Mouse (Mus musculus) Patski (cell line): Measurements from ENCODE around the gene Gorab. TPM values are rescaled to one million over a fixed set of nuclear protein-coding genes. Genes with fewer than 3 reads are reported as not detected.

Experiments
- ATAC-seq: fragments of 100-300 bp; one replicate; pipeline ENCODE4 v1.8.0; 2021
- CTCF ChIA-PET: fragments of 350-600 bp; sonication (Branson Sonifier 250); formaldehyde crosslinking; loops from one replicate; lab custom pipeline; 2022; ENCODE audit warnings: inconsistent platforms; lab: Charles Lee
- POLR2A ChIA-PET: fragments of 350-600 bp; sonication (Branson Sonifier 250); formaldehyde crosslinking; loops from one replicate; lab custom pipeline; 2022; ENCODE audit warnings: antibody characterized with exemption, inconsistent platforms; lab: Charles Lee
- DNase-seq: peaks from one replicate; pipeline ENCODE4 v3.0.0-alpha.2; 2011; ENCODE audit warnings: low read depth, low spot score
- H3K27me3 ChIP-seq: fragments of 371-371 bp; one replicate; pipeline ENCODE4 v1.5.1; 2021
- CTCF ChIP-seq: fragments of 100-300 bp; IDR thresholded peaks from one replicate; pipeline ENCODE4 v1.5.1; 2021
- in situ Hi-C: fragments of 300-500 bp; cut with MboI; formaldehyde crosslinking; loops from 3 replicates; pipeline ENCODE4 v1.11.1; 2018; ENCODE audit warnings: low pct_unique_long_range_greater_than_20kb, mixed read lengths
- polyA plus RNA-seq: library from polyadenylated mRNA; unstranded; gene quantifications from one replicate; pipeline ENCODE4 v1.2.3, GENCODE M21; 2021

Gorab gene
- polyA plus RNA-seq, 1 experiment from 2014 or later: 22.4 TPM

- ATAC-seq: no peak
- CTCF ChIA-PET: no interaction called here
Measured at GRCm38 (mm10) chr1:163382048-163382719, 21.3 kb downstream of the Gorab start.

GRCm38 (mm10) chr1:163380591-163380990 lies 22.9 kb downstream of the Gorab start:
- in situ Hi-C loops: no loop called here
- no peak for ATAC-seq
- H3K27me3 ChIP-seq: no peaks in the 10 kb centered on the region
- POLR2A ChIA-PET: no interaction called here
- no peak for TF ChIP-seq CTCF
- CTCF ChIA-PET: interaction anchor here (1.0 kb wide), 1 partner anchor 58 kb away, joined by 3 read pairs; no protein-coding TSS in a partner anchor
- no peak for DNase-seq

More at GRCm38 (mm10) chr1:163382048-163382719, 21.3 kb downstream of the Gorab start:
- TF ChIP-seq CTCF: no peak
- no peaks in the 10 kb centered on the region for H3K27me3 ChIP-seq
- no peak for DNase-seq
- POLR2A ChIA-PET: no interaction called here
- in situ Hi-C loops: no loop called here

DNA sequence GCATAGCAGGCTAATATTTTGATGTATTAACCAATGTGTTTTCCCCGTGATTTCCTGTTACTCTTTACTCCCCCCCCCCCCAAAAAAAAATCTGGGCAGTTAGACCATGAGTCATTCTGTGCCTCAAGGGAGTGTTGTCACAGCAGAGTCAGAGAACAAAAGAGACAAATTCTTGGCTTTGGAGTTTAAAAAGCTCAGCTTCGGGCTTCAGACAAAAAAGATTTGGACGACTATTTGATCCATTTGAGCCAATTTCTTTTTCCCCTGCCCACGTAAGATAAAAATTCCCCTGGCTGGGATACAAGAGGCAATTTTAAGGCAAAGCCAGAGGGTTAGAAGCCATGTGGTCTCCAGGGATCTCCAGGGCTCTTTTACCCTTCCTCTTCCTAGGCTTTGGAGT lies 23.4 kb downstream of the Gorab start:
- POLR2A ChIA-PET: interaction anchor here (0.8 kb wide), 1 partner anchor 12 kb away, joined by 3 read pairs; no protein-coding TSS in a partner anchor
- TF ChIP-seq CTCF: no peak
- in situ Hi-C loops: no loop called here
- ATAC-seq: no peak
- no peaks in the 10 kb centered on the region for H3K27me3 ChIP-seq
- CTCF ChIA-PET: interaction anchor here (1.0 kb wide), 1 partner anchor 58 kb away, joined by 3 read pairs; no protein-coding TSS in a partner anchor
- peak; percentile 46 for DNase-seq

DNA sequence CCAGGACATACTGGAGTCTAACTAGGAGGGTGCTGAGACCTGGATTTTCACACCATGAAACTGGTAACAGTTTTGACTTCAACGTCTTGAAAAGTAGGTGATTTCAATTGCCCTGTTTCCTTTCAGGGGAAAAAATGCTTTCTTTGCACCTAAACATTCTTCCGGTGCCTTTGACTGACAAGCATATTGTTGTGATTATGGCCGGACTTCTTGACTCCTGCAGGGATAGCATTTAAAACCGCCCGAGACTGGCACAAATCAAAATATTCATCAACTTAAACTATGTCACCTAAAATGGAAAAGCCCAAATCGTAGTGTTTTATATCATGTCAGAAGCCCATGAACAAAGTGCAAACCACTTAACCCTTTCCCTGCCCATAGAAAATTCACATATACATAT lies 25.5 kb downstream of the Gorab start:
- ChIA-PET POLR2A (no interaction called here), CTCF (no interaction called here)
- no peaks in the 10 kb centered on the region for H3K27me3 ChIP-seq
- in situ Hi-C loops: no loop called here
- no peak for TF ChIP-seq CTCF
- ATAC-seq (no peak), DNase-seq (no peak)

DNA sequence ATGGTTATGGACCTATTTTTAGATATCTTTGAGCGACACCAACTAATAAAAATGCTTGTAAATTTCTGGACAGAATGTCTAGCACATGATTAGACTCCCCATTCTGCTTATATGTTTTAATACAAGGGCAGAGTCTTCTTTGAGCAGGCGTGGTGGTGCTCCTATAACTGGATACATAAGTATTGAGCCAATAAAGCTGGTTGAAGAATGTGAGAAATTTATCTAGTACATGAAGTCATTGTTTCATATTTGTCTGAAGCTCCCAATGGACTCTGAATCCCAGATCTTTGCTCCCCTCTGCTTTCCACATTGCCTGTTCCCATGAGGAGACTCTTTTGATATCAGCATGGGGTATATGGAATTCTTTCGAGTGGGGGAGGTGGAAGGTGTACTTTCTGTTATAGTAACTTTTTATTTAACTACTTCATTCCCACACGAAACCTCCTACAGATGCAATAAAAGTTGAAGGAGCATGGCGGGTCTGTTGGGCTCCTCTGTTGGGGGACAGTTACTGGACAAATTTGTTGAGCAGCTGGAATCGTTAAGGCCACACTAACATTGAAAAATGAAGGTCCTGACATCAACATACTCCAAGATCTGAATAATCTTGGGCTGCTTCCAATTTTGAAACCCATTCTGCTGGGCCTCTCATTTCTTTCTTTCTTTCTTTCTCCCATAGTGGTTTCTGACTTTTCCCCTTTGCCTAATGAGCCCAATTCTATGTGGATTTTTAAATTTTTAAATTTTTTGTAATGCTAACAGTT lies 26.5 kb downstream of the Gorab start:
- ATAC-seq: no peak
- no peak for TF ChIP-seq CTCF
- ChIA-PET CTCF (no interaction called here), POLR2A (no interaction called here)
- in situ Hi-C loops: no loop called here
- no peak for DNase-seq
- no peaks in the 10 kb centered on the region for H3K27me3 ChIP-seq

- POLR2A ChIA-PET: no interaction called here
Measured at GRCm38 (mm10) chr1:163374455-163374854, 29.0 kb downstream of the Gorab start.

DNA sequence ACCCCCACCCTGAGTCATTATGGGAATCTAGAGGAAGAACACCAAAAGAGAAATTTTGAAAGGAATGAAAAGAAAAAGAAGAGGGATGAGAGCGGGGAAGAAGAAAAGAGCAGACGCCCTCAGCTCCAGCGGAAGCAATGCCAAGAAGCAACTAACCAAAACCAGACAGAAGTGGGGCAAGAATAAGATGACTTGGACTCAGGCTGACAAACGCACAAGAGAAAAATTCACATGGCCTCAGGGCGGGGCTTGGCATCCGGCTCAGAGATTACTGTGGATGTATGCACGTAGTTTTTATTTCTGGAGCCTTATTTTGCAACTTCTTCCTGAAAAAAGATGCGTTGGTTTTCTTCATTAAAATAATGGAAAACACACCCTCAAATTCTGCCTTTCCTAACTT lies 41.3 kb downstream of the Gorab start:
- ChIA-PET POLR2A (no interaction called here), CTCF (no interaction called here)
- TF ChIP-seq CTCF: no peak
- no peaks in the 10 kb centered on the region for H3K27me3 ChIP-seq
- ATAC-seq (no peak), DNase-seq (no peak)
- in situ Hi-C loops: no loop called here

More at GRCm38 (mm10) chr1:163374455-163374854, 29.0 kb downstream of the Gorab start:
- CTCF ChIA-PET: no interaction called here
- H3K27me3 ChIP-seq: no peaks in the 10 kb centered on the region
- in situ Hi-C loops: no loop called here
- DNase-seq: no peak
- no peak for ATAC-seq
- no peak for TF ChIP-seq CTCF

DNA sequence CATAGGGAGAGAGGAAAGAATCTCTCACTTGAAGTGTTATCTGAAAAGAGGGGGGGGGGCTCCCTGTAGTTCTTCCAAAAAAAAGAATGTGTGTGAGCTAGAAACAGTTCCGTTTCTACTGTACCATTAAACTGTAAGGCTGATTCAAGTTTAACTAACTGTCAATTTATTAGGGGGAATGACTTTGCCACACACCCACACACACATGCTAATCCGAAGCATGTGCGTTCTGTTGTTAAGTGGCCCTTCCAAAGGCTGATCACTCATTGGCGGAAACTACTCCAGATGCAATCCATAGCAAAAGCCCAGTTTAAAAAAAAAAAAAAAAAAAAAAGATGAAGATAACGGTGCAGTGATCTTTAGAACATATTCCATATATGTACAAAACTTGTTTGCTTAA lies 42.1 kb downstream of the Gorab start:
- POLR2A ChIA-PET: no interaction called here
- in situ Hi-C loops: no loop called here
- H3K27me3 ChIP-seq: peaks cover 6% of the 10 kb centered on the region
- CTCF ChIA-PET: no interaction called here
- TF ChIP-seq CTCF: no peak
- ATAC-seq (no peak), DNase-seq (no peak)

DNA sequence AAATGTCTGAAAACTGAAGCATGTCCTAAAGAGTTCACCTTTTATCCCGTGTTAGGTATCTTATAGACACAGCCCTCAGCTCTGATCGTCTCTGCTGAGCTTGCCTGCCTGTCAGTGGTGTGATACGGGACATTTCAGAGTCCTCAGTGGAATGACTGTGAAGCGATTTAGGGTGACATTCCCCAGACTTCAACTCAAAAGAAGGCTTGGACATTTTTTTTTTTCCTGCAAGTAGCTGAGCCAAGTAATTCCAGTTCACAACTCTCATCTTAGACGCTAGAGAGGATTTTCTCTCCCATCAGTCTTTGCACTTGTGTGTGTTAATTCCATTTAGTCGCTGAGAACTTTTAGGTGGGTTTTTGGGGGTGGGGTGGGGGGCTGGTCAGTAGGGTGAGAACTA lies 42.7 kb downstream of the Gorab start:
- no peak for DNase-seq
- no peak for ATAC-seq
- in situ Hi-C loops: no loop called here
- ChIA-PET CTCF (interaction anchor here (0.8 kb wide), 1 partner anchor 36 kb away, joined by 3 read pairs; no protein-coding TSS in a partner anchor), POLR2A (no interaction called here)
- TF ChIP-seq CTCF: no peak
- peaks cover 6% of the 10 kb centered on the region for H3K27me3 ChIP-seq

GRCm38 (mm10) chr1:163359521-163359920 lies 43.9 kb downstream of the Gorab start:
- DNase-seq: no peak
- CTCF ChIA-PET: no interaction called here
- in situ Hi-C loops: no loop called here
- no peak for ATAC-seq
- TF ChIP-seq CTCF: no peak
- peaks cover 9% of the 10 kb centered on the region for H3K27me3 ChIP-seq
- POLR2A ChIA-PET: no interaction called here

- POLR2A ChIA-PET: interaction anchor here (0.6 to 1.0 kb wide), 2 partner anchors 36 to 218 kb away, joined by 3 read pairs; no protein-coding TSS in a partner anchor
- H3K27me3 ChIP-seq: peaks cover 9% of the 10 kb centered on the region
- no peak for TF ChIP-seq CTCF
- CTCF ChIA-PET: interaction anchor here (0.9 to 1.0 kb wide), 2 partner anchors 12 to 17 kb away, joined by 3 to 4 read pairs; no protein-coding TSS in a partner anchor
- in situ Hi-C loops: no loop called here
- ATAC-seq: no peak
- DNase-seq: no peak
Measured at GRCm38 (mm10) chr1:163358165-163358564, 45.3 kb downstream of the Gorab start.
